Mouse (Mus musculus) C2C12 (cell line): ENCODE data around the gene Arl9.

ENCODE experiments used
- CEBPB ChIP-seq: IDR thresholded peaks from one replicate; pipeline ENCODE4 v1.6.1; 2011; ENCODE audit warnings: low read depth, mild to moderate bottlenecking, control low read depth, moderate library complexity
- CTCF ChIP-seq: IDR thresholded peaks from one replicate; pipeline ENCODE4 v1.5.1; 2011; ENCODE audit not compliant: control insufficient read depth, insufficient read depth, insufficient read length
- FOSL1 ChIP-seq: IDR thresholded peaks from one replicate; pipeline ENCODE4 v1.8.0; 2011; ENCODE audit warnings: mild to moderate bottlenecking, low read length; ENCODE audit not compliant: poor library complexity, insufficient read depth, severe bottlenecking
- MAX ChIP-seq: IDR thresholded peaks from one replicate; pipeline ENCODE4 v1.6.1; 2011; ENCODE audit warnings: mild to moderate bottlenecking, control low read depth
- MYOD1 ChIP-seq: IDR thresholded peaks from one replicate; pipeline ENCODE4 v1.6.1; 2011; ENCODE audit warnings: low read depth; ENCODE audit not compliant: control insufficient read depth, insufficient read length
- MYOG ChIP-seq: IDR thresholded peaks from one replicate; pipeline ENCODE4 v1.6.1; 2011; ENCODE audit not compliant: control insufficient read depth, insufficient read length; ENCODE audit errors: extremely low read depth
- USF1 ChIP-seq: IDR thresholded peaks from one replicate; pipeline ENCODE4 v1.6.1; 2011; ENCODE audit warnings: low read depth, mild to moderate bottlenecking, control low read depth, moderate library complexity

DNA sequence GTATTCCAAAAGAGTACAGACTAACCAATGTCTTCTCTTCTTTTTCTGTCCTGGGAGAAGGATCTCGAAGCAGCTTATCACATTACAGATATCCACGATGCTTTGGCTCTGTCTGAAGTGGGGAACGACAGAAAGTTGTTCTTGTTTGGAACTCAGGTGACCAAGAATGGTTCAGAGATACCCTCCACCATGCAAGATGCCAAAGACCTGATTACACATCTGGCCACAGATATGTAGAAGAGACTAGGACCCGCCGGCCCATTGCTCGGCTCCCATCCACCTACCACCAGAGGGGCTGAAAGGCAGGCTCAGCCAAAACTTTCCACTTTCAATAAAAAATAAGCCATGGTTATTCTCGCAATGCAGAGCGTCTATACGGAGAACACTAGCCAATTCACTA, 6.5 kb downstream of the Arl9 start:
- TF ChIP-seq CTCF (no peak), FOSL1 (no peak), MYOD1 (no peak), CEBPB (no peak), MAX (no peak), MYOG (no peak), USF1 (no peak)
